Mouse (Mus musculus) liver, embryonic 14.5 days (tissue): ENCODE measurements at regions not wholly inside any gene's neighbourhood (a gene's known extent, or its start where the extent isn't known, plus 50 kb on each side); places are given as distances from the start of the nearest gene placed in this dataset.

ENCODE experiments used
- ATAC-seq: fragments of 200-750 bp; cut with Nextera tagmentation; 2 replicates; pipeline ENCODE4 v1.8.0; 2017; ENCODE audit warnings: moderate number of reproducible peaks, mild to moderate bottlenecking, moderate library complexity; ENCODE audit not compliant: insufficient read depth
- DNase-seq, 3 experiments: peaks; one replicate each; pipeline ENCODE4 v3.0.0-alpha.2; 2012 to 2013; ENCODE audit warnings: low read depth in 3 of 3, low spot score in 3 of 3
- H3K27ac ChIP-seq: fragments of 300-500 bp; sonication (generic); 2 replicates; pipeline ENCODE4 v1.5.1; 2014; ENCODE audit warnings: moderate library complexity, mild to moderate bottlenecking, control low read depth, inconsistent platforms
- H3K27me3 ChIP-seq: fragments of 300-500 bp; sonication (generic); 2 replicates; pipeline ENCODE4 v1.6.1; 2014; ENCODE audit warnings: mild to moderate bottlenecking, low read length, moderate library complexity; ENCODE audit not compliant: control insufficient read depth, insufficient read depth
- H3K36me3 ChIP-seq: fragments of 300-500 bp; sonication (generic); replicated peaks from 2 replicates; pipeline ENCODE4 v1.6.1; 2014; ENCODE audit warnings: low read depth; ENCODE audit not compliant: control insufficient read depth, insufficient read depth
- H3K4me1 ChIP-seq, 2 experiments: fragments of 200-500 bp in 1 of 2; fragments of 300-500 bp in 1 of 2; sonication (generic) in 1 of 2; replicated peaks; 2 replicates each; pipeline ENCODE4 v1.6.1; 2012 to 2014; ENCODE audit warnings: antibody characterized with exemption in 1 of 2, inconsistent platforms in 1 of 2, low read length in 1 of 2; ENCODE audit not compliant: control insufficient read depth in 2 of 2, insufficient read depth in 2 of 2
- H3K4me2 ChIP-seq: fragments of 300-500 bp; sonication (generic); 2 replicates; pipeline ENCODE4 v1.6.1; 2014; ENCODE audit warnings: low read depth, mild to moderate bottlenecking, control low read depth, moderate library complexity
- H3K4me3 ChIP-seq, 2 experiments: fragments of 200-500 bp in 1 of 2; fragments of 300-500 bp in 1 of 2; sonication (generic) in 1 of 2; 2 replicates each; pipeline ENCODE4 v1.5.1; 2012 to 2014; ENCODE audit warnings: low read depth in 2 of 2, low read length in 2 of 2, mild to moderate bottlenecking in 2 of 2, control low read depth in 1 of 2, inconsistent platforms in 1 of 2, moderate library complexity in 1 of 2; ENCODE audit not compliant: insufficient read depth in 1 of 2
- H3K9ac ChIP-seq: fragments of 300-500 bp; sonication (generic); replicated peaks from 2 replicates; pipeline ENCODE4 v1.6.1; 2014; ENCODE audit warnings: mild to moderate bottlenecking, control low read depth, moderate library complexity
- H3K9me3 ChIP-seq: fragments of 300-500 bp; sonication (generic); 2 replicates; pipeline ENCODE4 v1.6.1; 2016; ENCODE audit warnings: low read length, mixed read lengths; ENCODE audit not compliant: control insufficient read depth
- CTCF ChIP-seq: IDR thresholded peaks from 2 replicates; pipeline ENCODE4 v1.5.1; 2016; ENCODE audit warnings: antibody characterized with exemption, low read depth, control low read depth
- EP300 ChIP-seq: IDR thresholded peaks from 2 replicates; pipeline ENCODE4 v1.6.1; 2016; ENCODE audit warnings: antibody characterized with exemption, low read depth
- WGBS: fragments of 180-500 bp; shearing (Covaris S2); extraction: QIAGEN DNeasy Blood & Tissue Kit; methylation state at CpG from one replicate; pipeline ENCODE4 v1.1.7; 2014; ENCODE audit not compliant: insufficient replicate concordance; 5-methylcytosine and 5-hydroxymethylcytosine counted together

DNA sequence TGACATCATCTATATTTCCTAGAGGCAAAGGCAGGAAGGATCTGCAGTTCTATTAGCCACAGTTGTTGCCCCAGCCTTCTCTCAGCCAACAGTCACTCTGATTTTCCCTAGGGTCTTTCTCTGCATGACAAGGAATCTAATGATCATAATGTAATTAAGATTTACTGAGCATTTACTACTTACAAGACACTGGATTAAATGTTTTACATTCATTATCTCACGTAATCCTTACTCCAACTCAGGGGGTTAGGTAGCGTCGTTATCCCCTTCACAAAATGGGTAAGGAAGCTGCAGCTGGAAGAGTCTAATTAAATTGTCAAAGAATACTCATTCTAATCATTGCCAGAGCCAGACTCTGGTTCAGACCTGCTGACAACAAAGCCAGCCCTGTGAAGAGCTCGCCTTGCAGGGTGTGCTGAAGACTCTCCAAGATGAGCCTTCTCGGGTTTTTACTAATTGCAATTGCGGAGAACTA is 103.8 kb upstream of the Adgrl4 start:
- Histone ChIP-seq H3K27ac (no peak overlapping the region), H3K9ac (no peak overlapping the region), H3K4me3 (no peak overlapping the region), H3K4me1 (no peaks in the 10 kb centered on the region), H3K36me3 (no peaks in the 10 kb centered on the region), H3K4me2 (no peak overlapping the region), H3K9me3 (no peaks in the 10 kb centered on the region), H3K27me3 (no peaks in the 10 kb centered on the region)
- TF ChIP-seq CTCF (no peak), EP300 (no peak)
- no peak for ATAC-seq
- DNase-seq = no peak
- 66% methylated on average over 6 of the region's 6 CpGs for WGBS

- Histone ChIP-seq H3K27me3 (no peaks in the 10 kb centered on the region), H3K9ac (no peak overlapping the region), H3K4me3 (no peak overlapping the region), H3K36me3 (no peaks in the 10 kb centered on the region), H3K4me2 (no peak overlapping the region), H3K27ac (no peak overlapping the region), H3K9me3 (no peaks in the 10 kb centered on the region), H3K4me1 (no peaks in the 10 kb centered on the region)
- no peak for DNase-seq
- TF ChIP-seq EP300 (no peak), CTCF (no peak)
- 42% methylated on average over 4 of the region's 4 CpGs for WGBS
- no peak for ATAC-seq
These were observed 86.1 kb upstream of the Adgrl4 start for GRCm38 (mm10) chr3:151351481-151352090.

GRCm38 (mm10) chr3:151366302-151366701 is 71.4 kb upstream of the Adgrl4 start:
- Histone ChIP-seq H3K4me3 (no peak overlapping the region), H3K4me2 (no peak overlapping the region), H3K27me3 (no peaks in the 10 kb centered on the region), H3K4me1 (no peaks in the 10 kb centered on the region), H3K27ac (no peak overlapping the region), H3K36me3 (no peaks in the 10 kb centered on the region), H3K9me3 (no peaks in the 10 kb centered on the region), H3K9ac (no peak overlapping the region)
- ATAC-seq = no peak
- TF ChIP-seq CTCF (no peak), EP300 (no peak)
- WGBS = 64% methylated on average over 4 of the region's 4 CpGs
- DNase-seq = no peak

- no peaks in the 10 kb centered on the region for H3K27me3 ChIP-seq
- no peak for TF ChIP-seq EP300
- WGBS = 55% methylated on average over 4 of the region's 4 CpGs
- no peak overlapping the region for H3K9ac ChIP-seq
- DNase-seq (no peak), ATAC-seq (no peak)
- H3K27ac ChIP-seq = no peak overlapping the region
- H3K4me1 ChIP-seq = no peaks in the 10 kb centered on the region
- H3K36me3 ChIP-seq = no peaks in the 10 kb centered on the region
- no peak overlapping the region for H3K4me3 ChIP-seq
- H3K4me2 ChIP-seq = no peak overlapping the region
- H3K9me3 ChIP-seq = no peaks in the 10 kb centered on the region
These were observed 70.9 kb upstream of the Adgrl4 start for GRCm38 (mm10) chr3:151366707-151367306.

GRCm38 (mm10) chr3:151383326-151384019 is 54.2 kb upstream of the Adgrl4 start:
- H3K4me2 ChIP-seq = no peak overlapping the region
- H3K9ac ChIP-seq = no peak overlapping the region
- H3K9me3 ChIP-seq = no peaks in the 10 kb centered on the region
- H3K36me3 ChIP-seq = no peaks in the 10 kb centered on the region
- H3K4me3 ChIP-seq = no peak overlapping the region
- no peak overlapping the region for H3K27ac ChIP-seq
- H3K27me3 ChIP-seq = no peaks in the 10 kb centered on the region
- no peak for ATAC-seq
- TF ChIP-seq CTCF = no peak
- no peaks in the 10 kb centered on the region for H3K4me1 ChIP-seq
- DNase-seq = no peak
- WGBS = 13% methylated on average over 5 of the region's 5 CpGs
